Mouse (Mus musculus): ENCODE measurements around the gene Slc25a22. TPM values are rescaled to one million over a fixed set of nuclear protein-coding genes. Genes with fewer than 3 reads are reported as not detected.
A peak's percentile ranks its signal among the peaks of the same experiment; 100 is the strongest.

Gene Slc25a22
- polyA plus RNA-seq, 1 experiment from 2014 or later: 58.2 TPM

DNA sequence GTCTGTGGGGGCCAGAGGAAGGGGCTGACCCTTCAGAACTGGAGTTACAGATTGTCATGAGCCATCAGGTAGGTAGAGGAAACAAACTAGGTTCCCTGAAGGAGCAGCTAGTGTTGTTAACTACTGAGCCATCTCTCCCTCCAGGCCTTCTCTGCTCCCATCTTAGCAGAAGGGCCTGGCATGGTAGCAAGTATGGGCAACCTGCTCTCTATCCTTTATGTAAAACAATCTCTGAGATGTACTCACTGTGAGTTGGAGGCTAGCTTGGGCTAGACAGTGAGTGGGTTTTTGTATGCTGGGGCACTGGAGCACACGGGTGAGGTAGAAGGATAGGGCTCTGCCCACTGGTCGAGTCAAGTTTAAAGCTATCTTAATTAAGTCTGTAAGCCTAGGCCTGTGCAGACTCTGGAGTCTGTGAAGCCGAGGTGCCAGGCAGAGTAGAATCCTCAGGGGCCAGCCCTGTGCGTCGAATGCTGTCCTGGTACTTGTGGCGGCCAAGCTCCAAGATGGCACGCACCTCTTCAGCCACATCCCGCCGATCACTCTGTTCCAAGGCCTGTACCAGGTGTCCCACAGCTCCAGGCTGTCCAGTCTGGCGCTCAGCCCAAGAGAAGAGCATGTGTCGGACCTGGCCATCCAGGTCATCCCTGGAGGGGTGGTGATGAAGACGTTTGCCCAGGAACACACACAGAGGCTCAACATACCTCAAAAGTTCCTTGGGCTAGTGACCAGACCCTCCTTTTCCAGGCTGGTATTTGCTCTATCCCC, 693 bp upstream of the Slc25a22 start:
- Histone ChIP-seq H3K27me3 (no peaks in the 10 kb centered on the region), H3K36me3 (ENCODE audit: poor library complexity, severe bottlenecking) (peaks cover 40% of the 10 kb centered on the region), H3K9me3 (replicated peaks) (no peaks in the 10 kb centered on the region), H3K4me1 (peaks cover 72% of the 10 kb centered on the region), H3K9ac (no peak overlapping the region), H3K4me3 (peak overlapping the region; percentile 61; the same call in 1 of the 2 replicates), H3K4me2 (no peak overlapping the region), H3K27ac (no peak overlapping the region)
- WGBS: 93% methylated on average over 12 of the region's 12 CpGs
- no peak for ATAC-seq

DNA sequence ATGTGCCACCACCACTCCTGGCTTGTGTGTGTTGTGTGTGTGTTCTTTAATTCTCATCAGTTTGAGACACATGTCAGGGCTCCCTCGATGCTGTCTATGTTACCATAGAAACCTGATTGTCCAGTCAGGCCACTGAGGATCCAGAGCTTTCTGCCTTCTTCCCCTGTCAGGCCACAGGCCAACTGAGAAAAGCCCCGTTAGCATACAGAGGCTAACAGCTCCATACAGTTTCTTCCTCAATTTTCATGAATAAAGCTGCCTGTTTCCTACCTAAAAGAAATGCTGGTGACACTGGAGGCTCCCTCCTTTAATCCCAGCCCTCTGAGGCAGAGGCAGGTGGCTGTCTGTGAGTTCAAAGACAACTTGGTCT, 1.2 kb downstream of the Slc25a22 start:
- peaks cover 61% of the 10 kb centered on the region for H3K4me1 ChIP-seq
- no peaks in the 10 kb centered on the region for H3K9me3 ChIP-seq (replicated peaks)
- no peak overlapping the region for H3K27ac ChIP-seq
- peak overlapping the region; percentile 61 for H3K4me3 ChIP-seq
- H3K9ac ChIP-seq: peak overlapping the region; percentile 83; the same call in 1 of the 2 replicates
- H3K36me3 ChIP-seq (ENCODE audit: poor library complexity, severe bottlenecking): peaks cover 58% of the 10 kb centered on the region
- H3K27me3 ChIP-seq: no peaks in the 10 kb centered on the region
- WGBS: 47% methylated on average over 2 of the region's 2 CpGs
- peak overlapping the region; percentile 94 for H3K4me2 ChIP-seq
- no peak for ATAC-seq

DNA sequence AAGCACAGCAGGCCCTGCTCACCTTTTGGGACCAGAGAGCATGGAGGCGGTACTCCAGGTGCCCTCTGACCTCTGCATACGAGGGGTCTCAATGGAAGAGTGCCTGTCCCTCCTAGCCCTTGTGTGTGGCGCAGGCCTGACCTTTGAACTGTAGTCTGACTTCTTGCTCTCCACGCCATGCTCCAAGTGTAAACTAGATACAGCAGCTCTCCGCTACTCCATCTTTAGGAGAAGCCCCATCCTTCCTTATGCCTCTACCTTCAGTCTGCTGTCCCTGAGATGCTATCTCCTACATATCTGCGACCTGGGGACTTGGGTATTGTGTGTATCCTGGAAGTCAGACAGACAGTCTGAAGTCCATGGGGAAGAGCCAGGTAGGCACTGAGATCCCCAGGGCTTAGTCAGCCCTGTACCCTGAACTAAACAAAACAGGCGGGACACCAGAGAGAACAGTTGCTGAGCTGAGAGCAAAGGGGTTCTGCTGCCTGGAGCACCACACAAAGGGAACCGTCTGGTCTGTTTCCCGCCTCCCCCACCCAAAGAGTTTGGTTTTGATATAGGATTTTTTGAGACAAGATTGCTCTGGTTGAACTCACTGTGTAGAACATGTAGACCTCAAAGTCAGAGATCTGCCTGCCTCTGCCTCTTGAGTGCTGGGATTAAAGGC, 1.7 kb downstream of the Slc25a22 start:
- no peak overlapping the region for H3K27ac ChIP-seq
- peak overlapping the region; percentile 94 for H3K4me2 ChIP-seq
- peaks cover 56% of the 10 kb centered on the region for H3K4me1 ChIP-seq
- peak overlapping the region; percentile 61 for H3K4me3 ChIP-seq
- no peaks in the 10 kb centered on the region for H3K27me3 ChIP-seq
- H3K9ac ChIP-seq: peak overlapping the region; percentile 83; the same call in 1 of the 2 replicates
- H3K9me3 ChIP-seq (replicated peaks): no peaks in the 10 kb centered on the region
- H3K36me3 ChIP-seq (ENCODE audit: poor library complexity, severe bottlenecking): peaks cover 58% of the 10 kb centered on the region
- ATAC-seq: no peak
- 75% methylated on average over 9 of the region's 9 CpGs for WGBS

- whole genome bisulfite sequencing: 5% methylated on average over 17 of the region's 17 CpGs
- ATAC-seq: peak; percentile 19
- H3K9ac ChIP-seq: peak overlapping the region; percentile 82
- no peaks in the 10 kb centered on the region for H3K27me3 ChIP-seq
- H3K9me3 ChIP-seq (replicated peaks): no peaks in the 10 kb centered on the region
- H3K4me3 ChIP-seq: peak overlapping the region; percentile 61
- peaks cover 53% of the 10 kb centered on the region for H3K4me1 ChIP-seq
- H3K36me3 ChIP-seq (ENCODE audit: poor library complexity, severe bottlenecking): peaks cover 58% of the 10 kb centered on the region
- peak overlapping the region; percentile 94 for H3K4me2 ChIP-seq
- H3K27ac ChIP-seq: peak overlapping the region; percentile 87
Measured at GRCm38 (mm10) chr7:141435129-141435855, 2.4 kb downstream of the Slc25a22 start.

GRCm38 (mm10) chr7:141434464-141434863, 3.2 kb downstream of the Slc25a22 start:
- H3K27ac ChIP-seq: peak overlapping the region; percentile 87
- peaks cover 52% of the 10 kb centered on the region for H3K36me3 ChIP-seq (ENCODE audit: poor library complexity, severe bottlenecking)
- peak overlapping the region; percentile 94 for H3K4me2 ChIP-seq
- H3K4me1 ChIP-seq: peaks cover 61% of the 10 kb centered on the region
- peak overlapping the region; percentile 82 for H3K9ac ChIP-seq
- ATAC-seq: peak; percentile 33
- peak overlapping the region; percentile 61 for H3K4me3 ChIP-seq
- no peaks in the 10 kb centered on the region for H3K9me3 ChIP-seq (replicated peaks)
- 10% methylated on average over 8 of the region's 8 CpGs for WGBS
- H3K27me3 ChIP-seq: no peaks in the 10 kb centered on the region

DNA sequence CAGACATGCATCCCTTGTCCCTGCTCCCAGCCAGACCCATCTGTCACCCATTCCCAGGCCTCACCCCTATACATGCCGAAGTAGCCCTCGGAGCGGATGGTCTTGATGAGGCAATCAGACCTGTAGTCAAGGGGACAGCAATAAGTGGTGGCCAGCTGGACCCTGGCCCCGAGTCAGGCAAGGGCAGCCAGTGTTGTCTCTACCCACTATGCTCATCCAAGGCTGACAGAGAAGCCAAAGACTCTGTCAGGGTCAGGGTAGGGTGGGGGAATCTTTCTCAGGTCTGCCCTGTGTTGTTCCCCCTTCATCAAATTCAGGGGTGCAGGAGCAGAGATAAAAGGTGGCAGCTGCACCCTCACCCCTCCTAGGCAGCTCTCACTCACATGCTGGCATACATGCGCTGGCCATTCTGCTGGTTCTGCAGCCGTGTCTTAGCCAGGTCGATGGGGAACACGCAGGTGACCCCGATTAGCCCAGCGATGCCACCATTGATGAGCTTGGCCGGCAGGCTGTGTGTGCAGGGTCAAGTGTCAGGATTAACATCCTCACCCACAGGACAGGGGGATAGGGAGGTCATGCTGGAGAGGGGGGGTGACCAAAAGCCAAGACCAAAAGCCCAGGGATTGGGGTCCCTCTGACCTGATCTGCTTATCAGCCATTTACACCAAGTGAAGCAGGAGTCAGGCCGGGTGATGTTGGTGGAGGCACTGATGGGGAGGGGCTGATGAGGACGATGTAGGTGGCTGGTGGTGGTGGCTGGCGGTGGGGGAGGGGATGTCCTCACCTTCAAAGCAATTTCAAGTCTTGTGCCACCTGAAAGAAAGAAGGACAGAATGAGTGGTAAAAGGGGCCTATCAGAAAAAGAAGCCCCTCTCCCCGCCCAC, 3.9 kb downstream of the Slc25a22 start:
- ATAC-seq: no peak
- WGBS: 76% methylated on average over 15 of the region's 15 CpGs
- H3K4me1 ChIP-seq: peaks cover 68% of the 10 kb centered on the region

GRCm38 (mm10) chr7:141432741-141433516, 4.8 kb downstream of the Slc25a22 start:
- peak overlapping the region; percentile 82 for H3K9ac ChIP-seq
- no peak overlapping the region for H3K27ac ChIP-seq
- no peaks in the 10 kb centered on the region for H3K27me3 ChIP-seq
- H3K4me1 ChIP-seq: peaks cover 73% of the 10 kb centered on the region
- 82% methylated on average over 6 of the region's 6 CpGs for WGBS
- H3K4me2 ChIP-seq: peak overlapping the region; percentile 94
- 0 out of 2 replicates have a peak overlapping the region, but pooled peaks have one; percentile 4 for H3K4me3 ChIP-seq
- peaks cover 38% of the 10 kb centered on the region for H3K36me3 ChIP-seq (ENCODE audit: poor library complexity, severe bottlenecking)
- ATAC-seq: no peak
- no peaks in the 10 kb centered on the region for H3K9me3 ChIP-seq (replicated peaks)

More for the DNA sequence above, 3.9 kb downstream of the Slc25a22 start:
- Histone ChIP-seq H3K9me3 (replicated peaks) (no peaks in the 10 kb centered on the region), H3K36me3 (ENCODE audit: poor library complexity, severe bottlenecking) (peaks cover 45% of the 10 kb centered on the region), H3K4me2 (peak overlapping the region; percentile 94), H3K4me3 (peak overlapping the region; percentile 61), H3K9ac (peak overlapping the region; percentile 82), H3K27me3 (no peaks in the 10 kb centered on the region), H3K27ac (peak overlapping the region; percentile 87)

- H3K4me3 ChIP-seq: no peak overlapping the region
- H3K4me1 ChIP-seq: peaks cover 68% of the 10 kb centered on the region
- H3K27me3 ChIP-seq: no peaks in the 10 kb centered on the region
- ATAC-seq: no peak
- no peak overlapping the region for H3K27ac ChIP-seq
- WGBS: 91% methylated on average over 8 of the region's 8 CpGs
- no peak overlapping the region for H3K9ac ChIP-seq
- no peaks in the 10 kb centered on the region for H3K9me3 ChIP-seq (replicated peaks)
- peaks cover 43% of the 10 kb centered on the region for H3K36me3 ChIP-seq (ENCODE audit: poor library complexity, severe bottlenecking)
- H3K4me2 ChIP-seq: no peak overlapping the region
Measured at GRCm38 (mm10) chr7:141432186-141432611, 5.5 kb downstream of the Slc25a22 start.

- no peak overlapping the region for H3K27ac ChIP-seq
- 0 out of 2 replicates have a peak overlapping the region, but pooled peaks have one; percentile 0 for H3K9ac ChIP-seq
- peaks cover 62% of the 10 kb centered on the region for H3K4me1 ChIP-seq
- no peak for ATAC-seq
- H3K4me3 ChIP-seq: no peak overlapping the region
- H3K4me2 ChIP-seq: no peak overlapping the region
- 94% methylated on average over 19 of the region's 19 CpGs for WGBS
- H3K36me3 ChIP-seq (ENCODE audit: poor library complexity, severe bottlenecking): peaks cover 49% of the 10 kb centered on the region
- no peaks in the 10 kb centered on the region for H3K27me3 ChIP-seq
- H3K9me3 ChIP-seq (replicated peaks): no peaks in the 10 kb centered on the region
Measured at GRCm38 (mm10) chr7:141431434-141432185, 6.1 kb downstream of the Slc25a22 start.

- 96% methylated on average over 9 of the region's 9 CpGs for WGBS
- H3K9ac ChIP-seq: no peak overlapping the region; the same call in 1 of the 2 replicates
Measured at GRCm38 (mm10) chr7:141430585-141431240, 7.0 kb downstream of the Slc25a22 start.

More at GRCm38 (mm10) chr7:141430585-141431240, 7.0 kb downstream of the Slc25a22 start:
- no peak overlapping the region for H3K27ac ChIP-seq
- no peaks in the 10 kb centered on the region for H3K9me3 ChIP-seq (replicated peaks)
- no peaks in the 10 kb centered on the region for H3K27me3 ChIP-seq
- peaks cover 53% of the 10 kb centered on the region for H3K4me1 ChIP-seq
- H3K4me2 ChIP-seq: no peak overlapping the region
- no peak for ATAC-seq
- peaks cover 55% of the 10 kb centered on the region for H3K36me3 ChIP-seq (ENCODE audit: poor library complexity, severe bottlenecking)
- H3K4me3 ChIP-seq: no peak overlapping the region

All from forebrain, embryonic 13.5 days (tissue).